Mouse (Mus musculus): ENCODE measurements around the gene Poll. TPM values are rescaled to one million over a fixed set of nuclear protein-coding genes. Genes with fewer than 3 reads are reported as not detected.

Poll gene
- polyA plus RNA-seq (2015; fragmentation: Illumina TruSeq; extraction: RNeasy Lipid Tissue Mini Kit (QIAGEN cat#74804); ENCODE audit: insufficient read depth, low read depth, low replicate concordance): 5.8 TPM

GRCm38 (mm10) chr19:45560153-45560890 lies at the start of gene Poll, which contains the start of gene Gm17018:
Gene Poll (minus strand): TSS chr19:45560531.
Gene Gm17018 (plus strand): TSS chr19:45560615.

Other genes with a start within 250 kb of the Poll start
- gene Btrc, start 196.8 kb downstream of the Poll start, polyA plus RNA-seq (2015; fragmentation: Illumina TruSeq; extraction: RNeasy Lipid Tissue Mini Kit (QIAGEN cat#74804); ENCODE audit: insufficient read depth, low read depth, low replicate concordance): 4.7 TPM
- 4.9 TPM for gene Gm17018, start 84 bp upstream of the Poll start, polyA plus RNA-seq (2015; fragmentation: Illumina TruSeq; extraction: RNeasy Lipid Tissue Mini Kit (QIAGEN cat#74804); ENCODE audit: insufficient read depth, low read depth, low replicate concordance)
- 5.5 TPM for gene Fbxw4, start 99.8 kb upstream of the Poll start, polyA plus RNA-seq (2015; fragmentation: Illumina TruSeq; extraction: RNeasy Lipid Tissue Mini Kit (QIAGEN cat#74804); ENCODE audit: insufficient read depth, low read depth, low replicate concordance)
- gene Fgf8, start 182.4 kb upstream of the Poll start, polyA plus RNA-seq (2015; fragmentation: Illumina TruSeq; extraction: RNeasy Lipid Tissue Mini Kit (QIAGEN cat#74804); ENCODE audit: insufficient read depth, low read depth, low replicate concordance): not detected
- 14.4 TPM for gene Npm3, start 189.1 kb upstream of the Poll start, polyA plus RNA-seq (2015; fragmentation: Illumina TruSeq; extraction: RNeasy Lipid Tissue Mini Kit (QIAGEN cat#74804); ENCODE audit: insufficient read depth, low read depth, low replicate concordance)
- gene Mgea5, start 223.3 kb upstream of the Poll start, polyA plus RNA-seq (2015; fragmentation: Illumina TruSeq; extraction: RNeasy Lipid Tissue Mini Kit (QIAGEN cat#74804); ENCODE audit: insufficient read depth, low read depth, low replicate concordance): 24.5 TPM